Mouse (Mus musculus) liver, adult 2 months (tissue): ENCODE data around the gene P3h4.

Source experiments
- CTCF ChIP-seq: fragments of 200-500 bp; IDR thresholded peaks from 2 replicates; pipeline ENCODE4 v1.5.1; 2011; ENCODE audit warnings: low read depth, low read length, control low read depth
- POLR2A ChIP-seq: fragments of 200-500 bp; IDR thresholded peaks from 2 replicates; pipeline ENCODE4 v1.6.1; 2011; ENCODE audit warnings: low read length, control low read depth; ENCODE audit not compliant: insufficient read depth; ENCODE audit errors: extremely low read depth

GRCm38 (mm10) chr11:100421537-100421936 lies 6.9 kb upstream of the P3h4 start:
- TF ChIP-seq CTCF (no peak), POLR2A (no peak)
